Mouse (Mus musculus): ENCODE measurements around the gene 2900026A02Rik. TPM values are rescaled to one million over a fixed set of nuclear protein-coding genes. Genes with fewer than 3 reads are reported as not detected.

The 2900026A02Rik gene
- polyA plus RNA-seq, 1 experiment: 16.6 TPM

GRCm38 (mm10) chr5:113157006-113157405, 64.0 kb downstream of the 2900026A02Rik start:
- no peak overlapping the region for H3K4me3 ChIP-seq
- H3K36me3 ChIP-seq (ENCODE audit: control insufficient read depth, insufficient read depth): no peaks in the 10 kb centered on the region
- no peaks in the 10 kb centered on the region for H3K27me3 ChIP-seq (ENCODE audit: control insufficient read depth, insufficient read depth, insufficient read length)
- no peak for TF ChIP-seq REST (IDR thresholded peaks at IDR 0.05; ENCODE audit: insufficient read depth, insufficient read length)
- TF ChIP-seq POLR2A (IDR thresholded peaks at IDR 0.05; ENCODE audit: insufficient read length, low read depth): peak; percentile 25
- no peak for TF ChIP-seq MYOD1 (IDR thresholded peaks at IDR 0.05; ENCODE audit: control insufficient read depth in 1 of 3, insufficient read length in 2 of 3, low read depth in 2 of 3)
- TF ChIP-seq TCF12 (IDR thresholded peaks at IDR 0.05; ENCODE audit: insufficient read depth, poor library complexity, severe bottlenecking): no peak
- TF ChIP-seq TCF3 (IDR thresholded peaks at IDR 0.05; ENCODE audit: insufficient read length, low read depth): no peak
- TF ChIP-seq E2F4 (IDR thresholded peaks at IDR 0.05; ENCODE audit: insufficient read depth): no peak
- no peak for TF ChIP-seq USF1 (IDR thresholded peaks at IDR 0.05; ENCODE audit: low read depth)
- H3ac ChIP-seq (ENCODE audit: control insufficient read depth, insufficient read length): no peak overlapping the region
- peak overlapping the region; percentile 65 for H3K4me2 ChIP-seq (ENCODE audit: low read depth)
- H3K79me2 ChIP-seq (ENCODE audit: control insufficient read depth, insufficient read depth): peaks cover 4% of the 10 kb centered on the region

DNA sequence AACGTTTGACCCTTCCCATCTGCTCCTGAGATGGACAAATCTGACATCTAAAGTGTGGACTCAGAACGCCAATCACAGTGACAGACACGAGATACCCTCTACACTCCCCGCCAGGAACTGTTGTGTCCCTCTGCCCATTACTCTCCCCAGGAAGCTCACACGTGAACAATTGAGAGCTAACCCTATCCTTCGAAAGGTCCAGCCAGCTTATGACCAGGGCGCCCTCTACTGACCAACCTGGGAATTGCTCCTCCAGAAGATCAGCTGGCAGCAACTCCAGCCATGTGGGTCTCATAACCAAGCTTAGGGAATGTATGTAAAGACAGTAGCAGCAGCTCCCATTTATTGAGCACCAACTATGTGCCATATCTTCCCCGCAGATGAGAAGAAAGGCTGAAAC, 65.9 kb downstream of the 2900026A02Rik start:
- Histone ChIP-seq H3K27me3 (ENCODE audit: control insufficient read depth, insufficient read depth, insufficient read length) (no peaks in the 10 kb centered on the region), H3K4me3 (no peak overlapping the region), H3K4me2 (ENCODE audit: low read depth) (no peak overlapping the region), H3K36me3 (ENCODE audit: control insufficient read depth, insufficient read depth) (no peaks in the 10 kb centered on the region), H3ac (ENCODE audit: control insufficient read depth, insufficient read length) (no peak overlapping the region), H3K79me2 (ENCODE audit: control insufficient read depth, insufficient read depth) (peaks cover 4% of the 10 kb centered on the region)
- no peak for TF ChIP-seq TCF3 (IDR thresholded peaks at IDR 0.05; ENCODE audit: insufficient read length, low read depth)
- no peak for TF ChIP-seq TCF12 (IDR thresholded peaks at IDR 0.05; ENCODE audit: insufficient read depth, poor library complexity, severe bottlenecking)
- no peak for TF ChIP-seq CEBPB (IDR thresholded peaks at IDR 0.05; ENCODE audit: insufficient read depth, poor library complexity, severe bottlenecking)
- TF ChIP-seq MAX (IDR thresholded peaks at IDR 0.05; ENCODE audit: low read depth): no peak
- no peak for TF ChIP-seq POLR2AphosphoS2 (IDR thresholded peaks at IDR 0.05; ENCODE audit: insufficient read length, low read depth)
- TF ChIP-seq MYOG (IDR thresholded peaks at IDR 0.05; ENCODE audit: control insufficient read depth in 1 of 3, insufficient read depth in 1 of 3, insufficient read length in 2 of 3, low read depth in 2 of 3): no peak
- no peak for TF ChIP-seq POLR2A (IDR thresholded peaks at IDR 0.05; ENCODE audit: insufficient read length, low read depth)
- TF ChIP-seq SRF (IDR thresholded peaks at IDR 0.05; ENCODE audit: control insufficient read depth, insufficient read length, low read depth): no peak
- no peak for TF ChIP-seq E2F4 (IDR thresholded peaks at IDR 0.05; ENCODE audit: insufficient read depth)
- TF ChIP-seq MYOD1 (IDR thresholded peaks at IDR 0.05; ENCODE audit: control insufficient read depth in 1 of 3, insufficient read length in 2 of 3, low read depth in 2 of 3): no peak

DNA sequence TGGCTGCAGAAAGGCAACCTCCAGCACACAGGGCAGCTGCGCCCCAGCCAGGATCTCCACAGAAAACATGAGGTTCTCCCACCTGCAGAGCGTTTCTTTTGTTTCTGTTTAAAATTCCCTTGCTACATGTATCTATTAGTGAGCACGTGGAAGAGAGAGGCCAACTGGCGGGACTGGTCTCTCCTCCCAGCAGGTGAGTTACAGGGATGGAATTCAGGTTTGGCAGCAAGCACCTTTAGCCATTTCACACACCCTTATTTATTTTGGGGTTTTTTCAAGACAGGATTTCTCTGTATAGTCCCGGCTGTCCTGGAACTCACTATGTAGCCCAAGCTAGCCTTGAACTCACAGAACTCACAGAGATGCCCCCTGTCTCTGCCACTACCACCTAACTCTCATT, 66.6 kb downstream of the 2900026A02Rik start:
- no peaks in the 10 kb centered on the region for H3K36me3 ChIP-seq (ENCODE audit: control insufficient read depth, insufficient read depth)
- no peak overlapping the region for H3K4me3 ChIP-seq
- peaks cover 4% of the 10 kb centered on the region for H3K79me2 ChIP-seq (ENCODE audit: control insufficient read depth, insufficient read depth)
- TF ChIP-seq TCF12 (IDR thresholded peaks at IDR 0.05; ENCODE audit: insufficient read depth, poor library complexity, severe bottlenecking): no peak
- no peak for TF ChIP-seq SRF (IDR thresholded peaks at IDR 0.05; ENCODE audit: control insufficient read depth, insufficient read length, low read depth)
- TF ChIP-seq TCF3 (IDR thresholded peaks at IDR 0.05; ENCODE audit: insufficient read length, low read depth): no peak
- TF ChIP-seq POLR2A (IDR thresholded peaks at IDR 0.05; ENCODE audit: insufficient read length, low read depth): no peak
- TF ChIP-seq CEBPB (IDR thresholded peaks at IDR 0.05; ENCODE audit: insufficient read depth, poor library complexity, severe bottlenecking): no peak
- TF ChIP-seq USF1 (IDR thresholded peaks at IDR 0.05; ENCODE audit: low read depth): no peak
- TF ChIP-seq REST (IDR thresholded peaks at IDR 0.05; ENCODE audit: insufficient read depth, insufficient read length): no peak
- no peak for TF ChIP-seq MYOD1 (IDR thresholded peaks at IDR 0.05; ENCODE audit: control insufficient read depth in 1 of 3, insufficient read length in 2 of 3, low read depth in 2 of 3)
- no peak for TF ChIP-seq MAX (IDR thresholded peaks at IDR 0.05; ENCODE audit: low read depth)
- TF ChIP-seq POLR2AphosphoS2 (IDR thresholded peaks at IDR 0.05; ENCODE audit: insufficient read length, low read depth): no peak
- no peak for TF ChIP-seq E2F4 (IDR thresholded peaks at IDR 0.05; ENCODE audit: insufficient read depth)
- no peak for TF ChIP-seq MYOG (IDR thresholded peaks at IDR 0.05; ENCODE audit: control insufficient read depth in 1 of 3, insufficient read depth in 1 of 3, insufficient read length in 2 of 3, low read depth in 2 of 3)
- H3K4me2 ChIP-seq (ENCODE audit: low read depth): no peak overlapping the region
- no peaks in the 10 kb centered on the region for H3K27me3 ChIP-seq (ENCODE audit: control insufficient read depth, insufficient read depth, insufficient read length)
- H3ac ChIP-seq (ENCODE audit: control insufficient read depth, insufficient read length): no peak overlapping the region

GRCm38 (mm10) chr5:113153508-113153830, 67.6 kb downstream of the 2900026A02Rik start:
- Histone ChIP-seq H3ac (ENCODE audit: control insufficient read depth, insufficient read length) (no peak overlapping the region), H3K36me3 (ENCODE audit: control insufficient read depth, insufficient read depth) (no peaks in the 10 kb centered on the region), H3K27me3 (ENCODE audit: control insufficient read depth, insufficient read depth, insufficient read length) (no peaks in the 10 kb centered on the region), H3K79me2 (ENCODE audit: control insufficient read depth, insufficient read depth) (peaks cover 4% of the 10 kb centered on the region), H3K4me3 (no peak overlapping the region), H3K4me2 (ENCODE audit: low read depth) (no peak overlapping the region)
- no peak for TF ChIP-seq TCF3 (IDR thresholded peaks at IDR 0.05; ENCODE audit: insufficient read length, low read depth)
- TF ChIP-seq POLR2A (IDR thresholded peaks at IDR 0.05; ENCODE audit: insufficient read length, low read depth): no peak
- no peak for TF ChIP-seq MAX (IDR thresholded peaks at IDR 0.05; ENCODE audit: low read depth)
- no peak for TF ChIP-seq POLR2AphosphoS2 (IDR thresholded peaks at IDR 0.05; ENCODE audit: insufficient read length, low read depth)
- TF ChIP-seq REST (IDR thresholded peaks at IDR 0.05; ENCODE audit: insufficient read depth, insufficient read length): no peak
- TF ChIP-seq E2F4 (IDR thresholded peaks at IDR 0.05; ENCODE audit: insufficient read depth): no peak
- no peak for TF ChIP-seq TCF12 (IDR thresholded peaks at IDR 0.05; ENCODE audit: insufficient read depth, poor library complexity, severe bottlenecking)
- TF ChIP-seq USF1 (IDR thresholded peaks at IDR 0.05; ENCODE audit: low read depth): no peak
- TF ChIP-seq CEBPB (IDR thresholded peaks at IDR 0.05; ENCODE audit: insufficient read depth, poor library complexity, severe bottlenecking): no peak
- no peak for TF ChIP-seq MYOG (IDR thresholded peaks at IDR 0.05; ENCODE audit: control insufficient read depth in 1 of 3, insufficient read depth in 1 of 3, insufficient read length in 2 of 3, low read depth in 2 of 3)
- no peak for TF ChIP-seq SRF (IDR thresholded peaks at IDR 0.05; ENCODE audit: control insufficient read depth, insufficient read length, low read depth)

Measured in myocyte (in vitro differentiated cells).